Mouse (Mus musculus): ENCODE results near the gene Ptprj. TPM values are rescaled to one million over a fixed set of nuclear protein-coding genes. Genes with fewer than 3 reads are reported as not detected.

Ptprj gene
- 1.1 and 1.3 TPM in 2 replicates for polyA plus RNA-seq (2015; fragmentation: Nextera tagmentation; extraction: Ambion mirVana)

GRCm38 (mm10) chr2:90580236-90581005 lies at the start of gene Ptprj:
Ptprj (minus strand) TSS chr2:90580647.
- H3K36me3 ChIP-seq, result no peaks in the 10 kb centered on the region
- ATAC-seq (replicated peaks; ENCODE audit: insufficient number of reproducible peaks, insufficient read depth, low FRiP score, low read depth), result peak; percentile 85
- H3K27me3 ChIP-seq, result peaks cover 4% of the 10 kb centered on the region; the same call in 1 of the 2 replicates
- H3K9ac ChIP-seq, result peak within 1 kb of the TSS; percentile 81
- peak within 1 kb of the TSS; percentile 100 for H3K4me2 ChIP-seq
- peak within 1 kb of the TSS; percentile 78 for H3K27ac ChIP-seq
- peaks cover 17% of the 10 kb centered on the region for H3K4me1 ChIP-seq (replicated peaks)
- no peaks in the 10 kb centered on the region for H3K9me3 ChIP-seq (replicated peaks)
- peak within 1 kb of the TSS; percentile 88 for H3K4me3 ChIP-seq
- under 1% methylated on average over 93 of the region's 100 CpGs for WGBS

DNA sequence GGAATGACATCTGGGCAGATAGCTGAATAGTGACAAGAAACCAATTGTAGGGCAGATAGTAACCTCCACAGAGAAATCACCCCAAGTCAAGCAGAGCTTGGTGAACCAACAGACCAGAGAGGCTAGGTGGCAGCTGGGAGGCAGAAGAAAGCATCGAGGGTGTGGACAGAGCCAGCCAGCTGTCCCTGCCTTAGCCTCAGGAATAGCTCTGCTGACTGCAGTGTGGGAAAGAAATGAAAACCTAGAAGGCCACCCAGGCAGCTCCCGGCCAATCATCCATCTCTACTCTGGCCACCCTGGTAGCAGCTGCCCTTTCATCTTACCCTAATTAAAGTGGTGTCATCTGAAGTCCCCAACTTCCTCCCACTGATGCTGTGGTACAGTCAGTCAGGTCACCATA lies 49.1 kb upstream of the Ptprj start:
- Histone ChIP-seq H3K4me2 (no peak overlapping the region), H3K27me3 (no peaks in the 10 kb centered on the region), H3K4me1 (replicated peaks) (0 out of 2 replicates have a peak, but pooled peaks cover 2% of the 10 kb centered on the region), H3K9ac (no peak overlapping the region), H3K9me3 (replicated peaks) (no peaks in the 10 kb centered on the region), H3K4me3 (no peak overlapping the region), H3K36me3 (no peaks in the 10 kb centered on the region), H3K27ac (no peak overlapping the region)
- no peak for ATAC-seq (replicated peaks; ENCODE audit: insufficient number of reproducible peaks, insufficient read depth, low FRiP score, low read depth)
- 37% methylated on average over 2 of the region's 2 CpGs for WGBS

- Histone ChIP-seq H3K4me1 (replicated peaks) (peaks cover 2% of the 10 kb centered on the region; the same call in 1 of the 2 replicates), H3K27ac (no peak overlapping the region), H3K4me2 (no peak overlapping the region), H3K27me3 (no peaks in the 10 kb centered on the region), H3K9me3 (replicated peaks) (no peaks in the 10 kb centered on the region), H3K9ac (no peak overlapping the region), H3K36me3 (no peaks in the 10 kb centered on the region), H3K4me3 (no peak overlapping the region)
- 82% methylated on average over 5 of the region's 5 CpGs for WGBS
- ATAC-seq (replicated peaks; ENCODE audit: insufficient number of reproducible peaks, insufficient read depth, low FRiP score, low read depth), result no peak
Measured at GRCm38 (mm10) chr2:90628261-90628660, 47.8 kb upstream of the Ptprj start.

DNA sequence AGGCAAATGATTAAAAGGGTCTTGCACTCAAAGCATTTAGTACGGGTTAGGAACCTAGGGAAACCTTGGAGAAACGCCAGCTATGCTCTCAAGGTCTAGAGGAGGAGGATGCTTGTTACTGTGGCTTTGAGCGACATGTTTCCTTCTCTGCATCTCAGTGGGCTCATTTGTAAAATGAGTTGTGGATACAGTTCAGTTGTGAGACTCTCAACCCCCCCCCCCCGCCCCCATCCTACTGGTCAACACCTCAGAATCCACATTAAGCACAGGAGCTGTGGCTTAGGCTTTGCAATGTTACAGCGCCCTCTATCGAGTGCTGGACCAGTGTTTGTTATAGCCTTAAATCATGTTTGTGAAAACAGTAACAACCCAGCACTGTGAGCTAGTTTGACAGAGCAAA lies 44.5 kb upstream of the Ptprj start:
- no peak for ATAC-seq (replicated peaks; ENCODE audit: insufficient number of reproducible peaks, insufficient read depth, low FRiP score, low read depth)
- no peaks in the 10 kb centered on the region for H3K36me3 ChIP-seq
- H3K27me3 ChIP-seq, result no peaks in the 10 kb centered on the region
- H3K9me3 ChIP-seq (replicated peaks), result no peaks in the 10 kb centered on the region
- H3K4me2 ChIP-seq, result no peak overlapping the region
- H3K9ac ChIP-seq, result no peak overlapping the region
- no peak overlapping the region for H3K4me3 ChIP-seq
- H3K4me1 ChIP-seq (replicated peaks), result peaks cover 2% of the 10 kb centered on the region; the same call in 1 of the 2 replicates
- 9% methylated on average over 6 of the region's 6 CpGs for WGBS
- no peak overlapping the region for H3K27ac ChIP-seq

- ATAC-seq (replicated peaks; ENCODE audit: insufficient number of reproducible peaks, insufficient read depth, low FRiP score, low read depth), result no peak
- 30% methylated on average over 4 of the region's 4 CpGs for WGBS
- no peaks in the 10 kb centered on the region for H3K9me3 ChIP-seq (replicated peaks)
- no peak overlapping the region for H3K4me2 ChIP-seq
- peaks cover 2% of the 10 kb centered on the region; the same call in 1 of the 2 replicates for H3K4me1 ChIP-seq (replicated peaks)
- no peaks in the 10 kb centered on the region for H3K36me3 ChIP-seq
- no peak overlapping the region for H3K9ac ChIP-seq
- H3K4me3 ChIP-seq, result no peak overlapping the region
- no peak overlapping the region for H3K27ac ChIP-seq
- no peaks in the 10 kb centered on the region for H3K27me3 ChIP-seq
Measured at GRCm38 (mm10) chr2:90624339-90624738, 43.9 kb upstream of the Ptprj start.

- H3K27ac ChIP-seq, result no peak overlapping the region
- no peak for ATAC-seq (replicated peaks; ENCODE audit: insufficient number of reproducible peaks, insufficient read depth, low FRiP score, low read depth)
- no peak overlapping the region for H3K9ac ChIP-seq
- 66% methylated on average over 5 of the region's 5 CpGs for WGBS
- no peaks in the 10 kb centered on the region for H3K9me3 ChIP-seq (replicated peaks)
- peaks cover 2% of the 10 kb centered on the region; the same call in 1 of the 2 replicates for H3K4me1 ChIP-seq (replicated peaks)
- no peaks in the 10 kb centered on the region for H3K27me3 ChIP-seq
- H3K36me3 ChIP-seq, result no peaks in the 10 kb centered on the region
- no peak overlapping the region for H3K4me2 ChIP-seq
- H3K4me3 ChIP-seq, result no peak overlapping the region
Measured at GRCm38 (mm10) chr2:90620815-90621214, 40.4 kb upstream of the Ptprj start.

- no peak for ATAC-seq (replicated peaks; ENCODE audit: insufficient number of reproducible peaks, insufficient read depth, low FRiP score, low read depth)
- 37% methylated on average over 2 of the region's 2 CpGs for WGBS
Measured at GRCm38 (mm10) chr2:90619648-90620047, 39.2 kb upstream of the Ptprj start.

DNA sequence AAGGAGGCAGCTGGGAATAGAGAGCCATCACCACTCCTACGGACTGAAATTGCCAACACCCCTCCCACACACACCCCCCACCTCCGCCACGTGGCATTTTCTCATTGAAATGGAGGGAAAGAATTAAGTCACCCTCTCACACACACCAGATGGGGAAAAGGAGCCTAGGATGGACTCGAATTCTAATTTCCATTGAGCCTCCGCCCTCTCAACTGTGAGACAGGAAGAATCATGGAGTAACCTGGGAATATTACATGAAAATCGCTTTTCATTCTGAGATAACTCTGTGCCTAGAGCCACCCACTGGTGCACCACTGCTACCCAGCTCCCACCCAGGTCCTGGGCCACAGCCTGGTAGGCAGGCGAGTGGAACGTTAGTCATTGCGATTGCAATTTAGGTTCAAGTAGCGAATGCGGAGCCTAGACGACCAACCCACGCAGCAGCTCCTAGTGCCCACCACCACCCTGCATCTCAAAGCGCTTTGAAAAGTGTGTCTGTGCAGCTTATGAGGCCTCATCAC lies 34.3 kb upstream of the Ptprj start:
- Histone ChIP-seq H3K4me3 (no peak overlapping the region), H3K4me1 (replicated peaks) (peaks cover 4% of the 10 kb centered on the region; the same call in 1 of the 2 replicates), H3K27ac (no peak overlapping the region), H3K27me3 (no peaks in the 10 kb centered on the region), H3K36me3 (no peaks in the 10 kb centered on the region), H3K9ac (no peak overlapping the region), H3K4me2 (no peak overlapping the region), H3K9me3 (replicated peaks) (no peaks in the 10 kb centered on the region)
- 85% methylated on average over 14 of the region's 14 CpGs for WGBS
- no peak for ATAC-seq (replicated peaks; ENCODE audit: insufficient number of reproducible peaks, insufficient read depth, low FRiP score, low read depth)

More at GRCm38 (mm10) chr2:90619648-90620047, 39.2 kb upstream of the Ptprj start:
- H3K4me1 ChIP-seq (replicated peaks), result no peaks in the 10 kb centered on the region; the same call in 1 of the 2 replicates
- H3K4me2 ChIP-seq, result no peak overlapping the region
- no peak overlapping the region for H3K4me3 ChIP-seq
- no peak overlapping the region for H3K27ac ChIP-seq
- H3K36me3 ChIP-seq, result no peaks in the 10 kb centered on the region
- no peaks in the 10 kb centered on the region for H3K9me3 ChIP-seq (replicated peaks)
- H3K9ac ChIP-seq, result no peak overlapping the region
- no peaks in the 10 kb centered on the region for H3K27me3 ChIP-seq

DNA sequence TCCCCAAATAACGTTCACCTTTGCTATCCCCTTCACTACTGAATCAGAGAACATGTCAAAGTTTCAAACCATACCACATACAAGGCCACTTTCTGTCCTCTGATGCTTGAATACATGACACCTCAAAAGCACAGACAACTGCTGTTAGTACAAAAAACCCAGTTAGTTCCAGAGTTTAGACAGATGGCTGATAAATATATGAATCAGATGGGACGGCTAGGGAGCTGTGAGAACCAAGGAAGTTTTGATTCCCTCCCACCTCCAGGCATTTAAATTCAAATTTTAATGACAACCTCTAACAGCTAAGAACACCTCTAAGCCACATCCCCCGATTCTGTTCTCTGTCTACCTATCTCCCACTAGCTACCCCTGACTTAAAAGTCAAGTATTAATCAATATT lies 33.1 kb upstream of the Ptprj start:
- Histone ChIP-seq H3K36me3 (no peaks in the 10 kb centered on the region), H3K27ac (no peak overlapping the region), H3K4me2 (no peak overlapping the region), H3K9me3 (replicated peaks) (no peaks in the 10 kb centered on the region), H3K4me1 (replicated peaks) (peaks cover 4% of the 10 kb centered on the region; the same call in 1 of the 2 replicates), H3K27me3 (no peaks in the 10 kb centered on the region), H3K4me3 (no peak overlapping the region), H3K9ac (no peak overlapping the region)
- 68% methylated on average over 3 of the region's 3 CpGs for WGBS
- no peak for ATAC-seq (replicated peaks; ENCODE audit: insufficient number of reproducible peaks, insufficient read depth, low FRiP score, low read depth)

DNA sequence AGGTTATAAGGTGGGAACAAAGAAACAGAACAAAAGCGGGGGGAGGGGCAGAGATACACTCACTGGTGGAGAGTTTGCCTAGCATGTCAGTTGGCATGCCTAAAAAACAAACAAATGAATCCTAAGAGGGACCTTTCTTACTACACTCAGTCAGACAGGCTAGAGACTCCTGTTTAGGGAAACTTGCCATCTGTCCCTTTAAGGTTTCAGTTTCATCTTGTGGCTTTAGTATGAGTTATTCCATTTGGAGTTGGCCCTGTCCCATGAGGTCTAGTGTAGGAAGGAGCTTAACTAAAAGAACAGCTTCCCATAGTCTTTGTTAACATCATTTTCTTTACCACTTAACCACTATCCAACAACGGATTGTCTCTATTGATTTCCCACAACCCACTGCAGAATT lies 32.6 kb upstream of the Ptprj start:
- 67% methylated on average over 2 of the region's 2 CpGs for WGBS
- Histone ChIP-seq H3K4me2 (no peak overlapping the region), H3K4me1 (replicated peaks) (peaks cover 4% of the 10 kb centered on the region; the same call in 1 of the 2 replicates), H3K27ac (no peak overlapping the region), H3K9me3 (replicated peaks) (no peaks in the 10 kb centered on the region), H3K27me3 (no peaks in the 10 kb centered on the region), H3K9ac (no peak overlapping the region), H3K4me3 (no peak overlapping the region), H3K36me3 (no peaks in the 10 kb centered on the region)
- ATAC-seq (replicated peaks; ENCODE audit: insufficient number of reproducible peaks, insufficient read depth, low FRiP score, low read depth), result no peak

- peak; percentile 62; the same call in 1 of the 2 replicates for ATAC-seq (replicated peaks; ENCODE audit: insufficient number of reproducible peaks, insufficient read depth, low FRiP score, low read depth)
- peaks cover 4% of the 10 kb centered on the region; the same call in 1 of the 2 replicates for H3K4me1 ChIP-seq (replicated peaks)
- H3K9ac ChIP-seq, result no peak overlapping the region
- H3K9me3 ChIP-seq (replicated peaks), result no peaks in the 10 kb centered on the region
- no peak overlapping the region for H3K4me3 ChIP-seq
- H3K36me3 ChIP-seq, result no peaks in the 10 kb centered on the region
- no peak overlapping the region for H3K27ac ChIP-seq
- 68% methylated on average over 10 of the region's 10 CpGs for WGBS
- no peak overlapping the region for H3K4me2 ChIP-seq
- no peaks in the 10 kb centered on the region for H3K27me3 ChIP-seq
Measured at GRCm38 (mm10) chr2:90611959-90612571, 31.6 kb upstream of the Ptprj start.

Measured in heart, embryonic 15.5 days (tissue).